Mouse (Mus musculus) heart, postnatal 10 days (tissue): ENCODE measurements around the gene Topaz1. TPM values are rescaled to one million over a fixed set of nuclear protein-coding genes. Genes with fewer than 3 reads are reported as not detected.
"Not testable (repeated sequence)": the region's sequence is repeated elsewhere in the genome, so short reads cannot be mapped to it uniquely, and the experiment has no call there.

Experiments
- DNase-seq, 2 experiments: peaks; one replicate each; pipeline ENCODE4 v3.0.0; 2021
- intact Hi-C: fragments of 180-260 bp; cut with DNase I; formaldehyde crosslinking; loops from one replicate; pipeline ENCODE4 v1.15.1; 2025
- total RNA-seq, 2 experiments: library from RNA; stranded (reverse); gene quantifications; 2 replicates each; pipeline ENCODE4 v1.2.3; 2021

Gene Topaz1
- total RNA-seq, 2 experiments from 2014 or later: not detected

GRCm38 (mm10) chr9:122805845-122806341 is 58.7 kb downstream of the Topaz1 start:
- no peak for DNase-seq

GRCm38 (mm10) chr9:122807186-122807585 is 60.0 kb downstream of the Topaz1 start:
- intact Hi-C loops: no loop called here
- DNase-seq: no peak

More at GRCm38 (mm10) chr9:122805845-122806341, 58.7 kb downstream of the Topaz1 start:
- intact Hi-C loops: loop anchor here (2.0 kb wide), 1 partner anchor 145 kb away; the partner anchor contains the start of genes 1110059G10Rik and Kif15

GRCm38 (mm10) chr9:122810212-122810611 is 63.1 kb downstream of the Topaz1 start:
- DNase-seq: peak; percentile 56 to 66
- intact Hi-C loops: no loop called here

- intact Hi-C loops: no loop called here
- no peak for DNase-seq
These were observed 65.2 kb downstream of the Topaz1 start for GRCm38 (mm10) chr9:122812386-122812785.

GRCm38 (mm10) chr9:122814775-122815174 is 67.6 kb downstream of the Topaz1 start:
- intact Hi-C loops: no loop called here
- no peak for DNase-seq

GRCm38 (mm10) chr9:122815239-122815851 is 68.2 kb downstream of the Topaz1 start:
- no peak for DNase-seq
- intact Hi-C loops: no loop called here

- DNase-seq: no peak
- intact Hi-C loops: no loop called here
These were observed 76.3 kb downstream of the Topaz1 start for GRCm38 (mm10) chr9:122823374-122824017.

GRCm38 (mm10) chr9:122826743-122827142 is 79.6 kb downstream of the Topaz1 start:
- intact Hi-C loops: no loop called here
- no peak for DNase-seq

- no peak for DNase-seq
- intact Hi-C loops: no loop called here
These were observed 82.8 kb downstream of the Topaz1 start for GRCm38 (mm10) chr9:122829826-122830380.

GRCm38 (mm10) chr9:122836126-122836525 is 89.0 kb downstream of the Topaz1 start:
- intact Hi-C loops: loop anchor here (2.0 kb wide), 1 partner anchor 99 kb away; no protein-coding TSS in a partner anchor
- no peak for DNase-seq

- intact Hi-C loops: loop anchor here (2.0 kb wide), 1 partner anchor 100 kb away; no protein-coding TSS in a partner anchor
- peak; percentile 62 for DNase-seq
These were observed 89.6 kb downstream of the Topaz1 start for GRCm38 (mm10) chr9:122836790-122837189.

- intact Hi-C loops: loop anchor here (2.0 kb wide), 1 partner anchor 100 kb away; no protein-coding TSS in a partner anchor
These were observed 90.1 kb downstream of the Topaz1 start for GRCm38 (mm10) chr9:122837216-122837615.

GRCm38 (mm10) chr9:122837680-122838079 is 90.5 kb downstream of the Topaz1 start:
- intact Hi-C loops: loop anchor here (2.0 kb wide), 1 partner anchor 101 kb away; no protein-coding TSS in a partner anchor
- peak; percentile 73 to 80 for DNase-seq

More at GRCm38 (mm10) chr9:122837216-122837615, 90.1 kb downstream of the Topaz1 start:
- no peak for DNase-seq

GRCm38 (mm10) chr9:122843760-122844159 is 96.6 kb downstream of the Topaz1 start, which contains the start of gene Gm35549:
Gene Gm35549, minus strand, starts transcription at chr9:122844035.
- intact Hi-C loops: no loop called here
- DNase-seq: no peak

GRCm38 (mm10) chr9:122845621-122846020 is 98.5 kb downstream of the Topaz1 start:
- no peak for DNase-seq
- intact Hi-C loops: no loop called here

- peak; percentile 69 to 79 for DNase-seq
- intact Hi-C loops: no loop called here
These were observed 99.0 kb downstream of the Topaz1 start for GRCm38 (mm10) chr9:122846156-122846555.

- DNase-seq, intact Hi-C loops: not testable (repeated sequence)
These were observed 100.7 kb downstream of the Topaz1 start for GRCm38 (mm10) chr9:122847811-122848311.
